Mouse (Mus musculus) adrenal gland, postnatal 10 days (tissue): ENCODE results near the gene Fndc3b. TPM values are rescaled to one million over a fixed set of nuclear protein-coding genes. Genes with fewer than 3 reads are reported as not detected.

Experiments used
- DNase-seq: peaks from one replicate; pipeline ENCODE4 v3.0.0; 2021; ENCODE audit warnings: mixed read lengths
- total RNA-seq, 2 experiments: library from RNA; stranded (reverse); gene quantifications; 2 replicates each; pipeline ENCODE4 v1.2.3; 2021

Fndc3b gene
- total RNA-seq, 2 experiments from 2014 or later, result 80.0 to 81.2 TPM

DNA sequence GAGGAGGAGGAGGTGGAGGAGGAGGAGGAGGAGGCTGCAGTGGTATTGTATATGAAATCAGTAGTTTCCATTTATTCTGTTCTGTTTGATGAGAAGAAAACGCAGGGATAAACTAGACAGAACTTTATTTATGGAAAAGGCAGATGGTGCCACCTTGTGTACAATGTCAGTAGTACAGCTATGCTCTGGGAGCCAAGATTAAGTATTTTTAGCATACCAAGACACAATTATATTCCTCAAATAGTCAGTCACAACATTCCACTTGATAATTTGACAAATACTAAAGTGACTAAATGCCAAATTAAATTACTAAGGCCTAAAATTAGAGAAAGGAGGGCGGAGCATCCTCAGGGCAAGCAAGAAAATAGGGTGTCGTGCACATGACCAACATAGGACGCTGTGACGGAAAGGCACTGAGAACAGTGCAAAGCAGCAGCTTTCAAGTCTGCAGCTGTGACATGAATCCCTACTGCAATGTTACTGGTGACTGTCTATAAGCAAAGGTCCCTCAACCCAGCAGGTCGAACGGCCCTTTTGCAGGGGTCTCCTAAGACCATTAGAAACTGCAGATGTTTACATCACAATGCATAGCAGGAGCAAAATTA lies 244.7 kb downstream of the Fndc3b start:
- DNase-seq, result peak; percentile 52

DNA sequence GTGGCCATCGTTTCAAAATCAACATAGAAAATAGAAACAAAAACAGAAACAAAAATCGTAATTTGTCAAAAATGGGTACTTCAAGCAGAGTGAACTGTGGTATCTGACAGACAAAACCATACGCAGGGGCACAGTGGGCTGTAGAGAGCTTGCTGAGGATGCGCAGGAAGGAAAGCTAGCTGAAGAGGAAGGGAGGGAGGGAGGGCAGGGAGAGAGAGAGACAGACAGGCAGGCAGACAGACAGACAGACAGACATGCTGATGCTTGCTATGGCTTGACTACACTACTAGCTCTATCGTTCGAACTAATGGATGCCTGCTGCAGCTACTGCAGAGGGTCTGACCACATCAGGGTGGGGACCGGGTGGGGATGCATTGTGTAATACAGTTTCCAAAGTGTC lies 247.7 kb downstream of the Fndc3b start:
- DNase-seq, result no peak

DNA sequence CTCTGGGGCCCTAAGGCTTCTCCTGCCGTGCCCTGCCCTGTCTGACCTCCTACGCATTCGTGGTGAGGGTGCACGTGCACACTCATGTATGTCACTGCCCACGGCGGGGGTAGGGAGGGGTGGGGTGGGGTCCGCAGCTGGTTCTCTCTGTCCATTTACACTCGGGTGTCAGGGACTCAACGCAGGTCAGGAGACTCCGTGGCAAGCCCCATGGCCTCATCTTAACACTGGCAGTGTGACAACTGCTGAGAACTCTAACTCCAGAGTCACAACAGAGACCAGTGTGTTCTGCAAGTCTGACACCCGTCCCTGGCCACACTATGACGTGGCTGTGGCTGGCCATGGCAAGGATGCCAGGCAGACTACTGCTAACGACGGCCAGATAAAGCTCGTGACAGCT lies 248.2 kb downstream of the Fndc3b start:
- DNase-seq, result no peak

DNA sequence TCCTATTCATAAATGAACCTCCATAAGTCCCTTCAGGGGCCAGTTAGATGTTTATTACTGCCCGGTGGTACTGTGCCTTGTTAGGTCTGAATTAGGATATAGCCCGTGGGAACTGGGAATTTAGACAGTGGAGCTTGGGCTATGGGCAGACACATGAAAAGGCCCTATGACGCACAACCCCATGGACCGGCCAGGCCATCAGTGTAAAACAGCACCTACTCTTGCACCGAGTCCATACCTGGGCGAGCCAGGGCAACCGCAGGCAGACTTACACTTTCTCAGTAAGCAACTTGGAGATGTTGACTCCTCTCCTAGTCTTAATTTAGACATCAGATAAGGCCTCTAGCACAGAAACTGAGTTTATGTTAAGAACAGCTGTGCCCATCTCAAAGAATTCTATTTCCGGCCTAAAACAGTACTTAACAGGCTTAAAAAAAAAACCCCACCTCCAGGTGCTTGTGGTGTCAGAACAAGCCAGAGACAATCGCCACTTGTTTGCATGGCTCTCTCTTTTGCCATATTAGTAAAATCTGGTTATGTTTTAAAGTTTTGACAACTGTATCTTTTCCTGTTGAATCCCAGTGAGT lies 248.7 kb downstream of the Fndc3b start:
- no peak for DNase-seq

DNA sequence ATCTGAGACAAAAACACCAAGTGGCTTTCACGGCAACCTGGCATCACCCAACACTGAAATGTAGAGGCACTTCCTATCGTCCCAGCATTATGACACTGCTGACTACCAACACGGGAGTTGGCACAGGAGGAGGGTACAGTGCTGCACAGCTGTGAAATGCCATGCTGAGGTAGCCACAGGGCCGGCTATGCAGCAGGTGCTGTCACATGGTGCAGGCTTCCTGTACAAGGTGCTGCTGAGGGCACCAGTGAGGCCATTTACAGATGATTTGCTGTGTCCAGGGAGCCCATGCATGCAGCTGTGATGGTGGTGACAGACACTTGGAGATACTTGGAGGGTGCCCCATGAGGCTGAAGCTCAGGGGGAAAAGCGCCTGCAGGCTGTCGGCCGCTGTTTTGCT lies 249.2 kb downstream of the Fndc3b start:
- DNase-seq, result no peak

DNA sequence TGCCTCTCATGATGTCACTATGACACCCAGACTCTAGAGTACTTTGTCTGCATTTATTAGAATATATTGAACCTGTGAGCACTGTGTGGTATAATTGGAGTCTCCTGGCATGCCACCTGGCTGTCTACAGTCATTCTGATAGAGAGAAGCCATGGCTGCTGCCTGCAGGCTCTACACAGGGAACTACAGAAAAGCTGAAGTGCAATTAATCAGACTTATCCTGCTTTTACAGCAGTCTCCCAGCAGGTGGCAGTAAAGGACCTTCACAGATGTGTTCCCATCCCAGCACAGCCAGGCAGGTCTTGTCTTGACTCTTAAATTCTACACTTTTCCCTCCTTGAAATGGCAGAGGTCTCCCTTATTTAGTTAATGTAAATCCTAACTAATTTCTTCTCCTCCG lies 250.1 kb downstream of the Fndc3b start:
- peak; percentile 82 for DNase-seq

DNA sequence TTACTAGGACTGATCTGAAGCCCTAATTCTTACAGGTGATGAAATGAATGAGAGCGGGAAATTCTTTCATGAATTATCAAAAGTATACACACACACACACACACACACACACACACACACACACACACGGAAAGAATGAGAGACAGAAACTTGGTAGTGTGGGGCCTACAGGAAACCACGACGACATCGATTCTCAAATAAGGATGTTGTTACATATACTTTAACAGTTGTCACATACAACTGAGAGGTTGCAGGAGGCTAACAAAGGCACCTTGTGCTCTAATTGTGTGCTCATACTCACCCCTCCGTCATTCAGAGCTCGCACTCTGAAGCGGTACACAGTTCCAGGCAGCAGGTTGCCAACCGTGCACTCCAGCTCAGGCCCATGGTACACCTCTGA lies 252.7 kb downstream of the Fndc3b start:
- no peak for DNase-seq

DNA sequence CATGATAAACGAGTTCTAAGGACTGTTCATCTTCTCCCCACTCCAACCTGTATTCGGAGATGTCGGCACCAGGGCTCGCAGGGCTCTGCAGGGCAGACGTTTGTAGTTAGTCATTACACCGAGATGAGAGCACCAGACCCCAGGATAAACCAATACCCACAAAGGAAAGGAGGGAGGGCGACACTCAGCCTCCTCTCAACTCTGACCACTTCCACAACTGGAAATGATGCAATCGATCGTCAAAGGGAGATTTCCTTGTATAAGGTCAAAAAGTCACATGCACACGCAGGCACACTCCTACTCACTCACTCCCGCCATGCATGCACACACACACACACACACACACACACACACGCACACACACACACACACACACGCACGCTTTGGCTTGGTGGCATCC lies 254.6 kb downstream of the Fndc3b start:
- no peak for DNase-seq

DNA sequence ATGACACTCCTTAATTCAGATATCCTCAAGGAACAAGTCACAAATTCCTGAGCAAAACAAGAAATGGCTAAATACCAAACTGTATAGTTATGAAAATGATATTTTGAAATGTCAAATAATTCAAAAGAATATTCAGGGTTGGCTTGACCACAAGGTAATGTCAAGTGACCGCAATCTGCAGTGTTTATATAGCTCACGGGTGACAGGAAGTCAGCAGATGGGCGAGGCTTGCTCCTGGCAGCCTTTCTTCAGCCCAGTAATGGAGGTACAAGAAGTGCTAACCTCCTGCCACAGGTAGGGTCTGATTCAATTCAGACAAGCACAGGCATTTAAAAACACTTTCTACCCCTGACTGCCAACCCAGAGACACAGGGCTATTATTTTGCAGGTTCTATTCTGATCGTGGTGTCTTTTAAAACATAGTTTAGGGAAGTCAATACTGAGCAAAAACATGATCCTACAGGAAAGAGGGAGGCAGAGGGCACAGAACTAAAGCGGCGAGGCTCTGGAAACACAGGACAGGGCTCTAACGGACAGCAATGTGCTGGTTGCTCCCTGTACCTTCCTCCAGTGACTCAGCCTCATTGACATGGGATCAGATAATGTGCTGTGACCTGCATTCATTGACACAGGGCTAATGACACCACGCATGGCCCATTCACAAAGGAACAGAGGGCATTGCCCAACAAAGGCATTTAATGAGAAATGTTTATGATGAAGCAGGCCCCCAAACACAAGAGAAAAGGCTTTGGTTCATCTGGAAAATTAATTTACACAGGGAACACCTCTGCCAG lies 256.5 kb downstream of the Fndc3b start:
- DNase-seq, result no peak

DNA sequence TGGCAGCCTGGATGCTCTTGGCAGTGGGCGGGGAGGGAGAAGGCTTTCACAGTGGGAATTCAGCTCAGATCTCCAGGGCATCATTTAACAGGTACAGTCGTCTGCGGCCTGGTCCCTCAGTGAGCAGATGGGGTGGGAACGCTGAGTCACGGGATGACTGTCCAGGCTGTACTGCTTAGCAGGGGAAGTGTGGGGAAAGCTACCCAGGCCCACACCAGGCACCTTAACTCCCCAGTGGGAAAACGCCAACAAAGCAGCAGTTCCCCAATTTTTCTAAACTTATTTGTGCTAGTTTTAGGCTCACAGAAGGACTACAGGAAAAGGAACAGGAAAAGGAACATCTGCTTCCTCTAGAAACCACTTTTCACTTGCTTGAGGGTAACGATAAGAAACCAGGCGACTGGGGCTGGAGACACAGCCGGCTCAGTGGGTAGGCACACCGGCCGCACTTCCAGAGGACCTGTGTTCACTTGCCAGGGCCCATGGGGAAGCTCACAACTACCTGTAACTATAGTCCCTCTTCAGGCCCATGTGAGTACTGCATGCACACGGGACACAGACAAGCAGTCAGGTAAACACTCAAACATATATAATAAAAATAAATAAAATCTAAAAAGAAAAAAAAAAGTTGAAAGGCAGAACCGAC lies 257.5 kb downstream of the Fndc3b start:
- no peak for DNase-seq

DNA sequence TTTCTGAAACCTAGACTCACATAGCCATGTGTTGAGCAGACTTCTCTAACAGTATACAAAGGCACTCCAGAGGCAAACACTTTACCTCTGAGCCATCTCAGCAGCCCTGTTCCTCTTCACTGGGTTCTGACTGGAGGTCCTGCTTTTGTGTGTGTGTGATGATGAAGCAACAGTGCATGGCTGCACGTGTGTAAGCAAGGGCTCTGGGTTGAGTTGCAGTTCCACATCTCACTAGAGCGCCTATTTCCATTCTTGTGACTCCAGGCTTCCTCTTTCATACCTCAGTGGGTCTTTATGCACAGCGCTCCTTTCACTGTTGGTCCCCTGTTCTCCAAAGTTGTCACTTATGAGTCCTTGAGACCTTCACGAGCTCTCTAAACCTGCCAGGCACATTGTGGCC lies 261.7 kb downstream of the Fndc3b start:
- no peak for DNase-seq

DNA sequence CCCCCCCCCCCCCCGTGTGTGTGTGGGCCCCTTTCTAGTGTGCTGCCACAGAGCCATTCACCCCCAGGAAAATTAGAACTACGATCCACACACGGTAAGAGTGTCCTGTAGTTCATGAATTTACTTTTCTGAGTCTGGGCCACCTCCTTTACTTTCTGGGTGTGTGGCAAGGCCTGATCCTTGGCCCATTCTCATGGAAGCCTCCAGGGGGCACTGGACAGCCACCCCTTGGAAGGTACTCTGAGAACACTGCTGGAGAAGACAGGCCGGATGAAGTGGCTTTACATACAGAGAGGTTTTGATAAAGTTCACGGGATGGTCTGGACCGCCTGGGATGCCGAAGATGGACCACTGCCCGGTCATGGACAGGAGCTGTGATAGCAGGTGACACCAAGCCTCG lies 262.7 kb downstream of the Fndc3b start:
- no peak for DNase-seq

DNA sequence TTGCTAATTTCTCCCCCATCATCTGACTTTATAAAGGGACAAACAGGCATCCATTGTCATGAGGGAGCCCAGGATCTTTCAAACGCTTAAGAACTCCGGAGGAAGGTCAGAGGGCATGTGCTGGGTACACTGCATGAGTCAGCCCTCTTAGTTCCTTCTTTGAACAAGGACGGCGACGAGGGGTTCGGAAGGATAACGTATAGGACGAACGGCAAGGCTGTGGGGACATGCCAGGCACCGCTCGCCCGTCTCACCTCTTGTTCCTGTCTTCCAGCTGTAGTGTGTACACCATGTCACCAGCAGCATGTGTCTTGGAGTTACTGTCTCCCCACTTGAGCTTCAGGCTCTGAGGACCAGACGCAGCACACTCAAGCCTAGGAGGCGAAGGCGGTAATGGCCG lies 271.4 kb downstream of the Fndc3b start:
- DNase-seq, result no peak

DNA sequence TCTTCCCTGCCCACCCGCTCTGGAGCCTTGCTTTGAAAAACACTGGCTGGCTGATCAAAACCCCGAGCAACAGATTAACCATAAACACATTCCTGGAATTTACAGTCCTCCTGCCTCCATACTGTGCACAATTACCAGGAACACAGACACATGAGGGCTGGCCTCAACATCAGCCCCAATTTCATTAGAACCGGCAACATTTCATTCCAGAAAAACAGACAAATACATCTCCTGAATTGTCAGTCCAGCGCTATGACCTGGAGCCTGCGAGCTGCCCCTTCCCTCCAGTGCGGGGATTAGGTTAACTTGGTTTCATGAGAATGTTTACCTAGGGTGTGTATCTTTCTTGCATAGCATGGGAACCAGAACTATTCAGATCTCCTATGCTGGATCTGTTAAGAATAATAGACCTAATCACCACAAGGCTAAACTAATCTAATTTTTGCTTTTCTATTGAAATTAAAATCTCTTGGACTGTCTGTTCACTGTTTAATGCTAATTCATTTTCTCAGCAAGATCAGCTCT lies 275.9 kb downstream of the Fndc3b start:
- no peak for DNase-seq

DNA sequence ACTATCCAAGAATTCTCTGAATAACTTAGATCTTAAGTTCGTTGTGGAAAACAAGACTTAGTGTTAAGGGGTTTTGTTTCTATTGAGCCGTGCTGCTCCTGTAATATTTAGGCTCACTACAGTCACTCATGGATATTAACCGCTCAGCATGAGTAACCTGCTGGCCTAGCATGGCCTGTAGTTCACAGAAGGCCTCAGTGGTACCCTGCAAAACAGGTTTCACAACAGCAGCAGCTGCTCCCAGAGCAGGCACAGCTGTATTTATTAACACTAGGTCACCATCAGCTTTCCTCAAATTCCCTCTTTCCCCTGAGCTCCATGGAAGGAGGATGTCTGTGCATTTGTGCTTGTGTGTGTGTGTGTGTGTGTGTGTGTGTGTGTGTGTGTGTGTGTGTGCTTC lies 278.1 kb downstream of the Fndc3b start:
- no peak for DNase-seq

DNA sequence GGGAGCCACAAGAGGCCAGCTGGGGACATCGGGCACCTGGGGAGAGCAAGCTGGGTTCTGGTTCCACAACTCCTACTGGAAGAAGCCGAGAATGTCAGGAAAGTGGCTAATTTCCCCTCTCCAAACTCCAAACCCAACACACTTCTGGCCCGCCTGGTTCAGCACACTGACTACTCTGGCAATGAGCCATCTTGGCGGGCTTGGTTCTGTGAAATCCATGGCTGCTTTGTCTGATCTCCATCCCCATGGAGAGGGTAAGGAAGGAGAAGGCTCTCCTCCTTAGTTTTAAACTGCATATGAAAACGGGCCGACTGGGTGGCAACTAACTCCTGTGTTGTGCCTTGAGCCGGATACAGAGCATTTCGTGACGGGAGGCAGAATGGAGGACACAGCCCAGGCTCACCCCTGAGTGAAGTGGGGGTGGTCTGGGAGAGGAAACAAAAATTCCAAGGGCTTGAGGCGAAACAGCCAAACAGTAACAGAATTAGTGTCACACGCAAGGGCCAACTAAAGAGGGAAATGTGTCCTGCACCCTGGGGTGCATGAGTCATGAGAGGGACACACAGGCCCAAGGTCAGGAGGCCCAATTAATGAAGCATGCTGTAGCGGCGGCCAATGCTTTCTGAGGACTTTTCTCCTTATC lies 280.4 kb downstream of the Fndc3b start:
- DNase-seq, result peak; percentile 70

DNA sequence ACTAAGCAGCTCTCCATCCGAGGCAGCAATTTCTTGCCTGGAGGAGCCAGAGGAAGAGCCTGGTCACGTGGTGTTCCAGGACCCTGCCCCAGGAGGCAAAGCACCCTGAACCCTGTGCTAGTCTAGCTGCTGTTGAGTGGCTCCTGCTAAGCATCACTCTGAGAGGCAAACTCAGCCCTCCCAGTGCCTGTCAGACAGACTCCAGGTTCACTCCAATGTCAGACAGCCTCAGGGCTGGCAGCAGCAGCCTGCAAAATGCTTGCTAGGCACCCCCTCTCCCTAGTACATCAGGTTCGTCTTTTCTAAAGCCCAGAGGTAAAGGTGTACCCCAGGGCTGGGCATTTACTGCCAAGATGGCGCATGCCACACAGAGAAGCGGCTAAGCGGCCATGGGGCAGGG lies 283.7 kb downstream of the Fndc3b start:
- DNase-seq, result no peak

DNA sequence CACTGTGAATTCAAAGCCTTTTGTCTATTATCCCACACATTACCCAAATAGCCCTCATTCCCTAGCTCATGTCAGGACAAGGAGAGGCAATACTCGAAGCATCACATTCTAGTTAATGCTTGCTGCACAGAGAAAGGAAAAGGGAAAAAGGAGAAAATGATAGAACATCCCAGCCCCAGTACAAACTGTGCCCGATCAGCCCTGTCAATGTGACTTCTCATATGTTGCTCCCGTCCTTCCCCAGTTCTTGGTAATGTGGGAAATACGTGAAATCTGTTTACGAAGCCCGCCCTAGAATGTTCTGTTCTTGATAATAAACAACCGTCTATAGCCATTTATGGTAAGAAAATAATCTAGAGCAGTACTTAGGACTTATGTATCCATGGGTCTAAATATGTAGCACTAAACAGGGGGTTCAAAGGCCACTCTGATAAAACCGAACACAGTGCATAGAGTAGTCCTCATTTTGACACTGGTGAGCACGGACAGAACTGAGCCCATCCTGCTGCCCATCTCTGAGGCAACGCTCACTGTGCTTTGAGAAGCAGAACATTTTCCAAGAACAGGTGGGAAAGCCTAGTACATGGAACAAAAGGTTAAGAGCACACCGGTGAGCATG lies 286.9 kb downstream of the Fndc3b start:
- no peak for DNase-seq

DNA sequence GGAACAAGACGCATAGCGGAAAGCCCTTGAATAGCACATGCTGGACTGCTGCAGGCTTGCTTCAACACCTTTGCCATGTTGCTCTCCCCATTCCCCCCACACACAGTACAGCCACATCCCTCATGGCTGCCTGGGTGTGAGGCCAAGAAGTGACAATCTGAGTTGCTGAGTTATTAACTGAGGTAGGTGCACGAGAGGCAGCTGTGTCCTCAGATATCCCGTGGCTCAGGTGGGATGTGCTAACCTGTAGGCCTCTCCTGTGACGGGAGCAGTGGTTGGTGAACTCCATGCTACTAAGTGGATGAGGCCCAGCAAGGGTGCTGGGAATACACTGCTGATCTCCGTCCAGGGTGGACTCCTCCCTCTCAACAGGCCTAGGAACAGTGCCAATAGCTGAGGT lies 288.6 kb downstream of the Fndc3b start:
- DNase-seq, result no peak

DNA sequence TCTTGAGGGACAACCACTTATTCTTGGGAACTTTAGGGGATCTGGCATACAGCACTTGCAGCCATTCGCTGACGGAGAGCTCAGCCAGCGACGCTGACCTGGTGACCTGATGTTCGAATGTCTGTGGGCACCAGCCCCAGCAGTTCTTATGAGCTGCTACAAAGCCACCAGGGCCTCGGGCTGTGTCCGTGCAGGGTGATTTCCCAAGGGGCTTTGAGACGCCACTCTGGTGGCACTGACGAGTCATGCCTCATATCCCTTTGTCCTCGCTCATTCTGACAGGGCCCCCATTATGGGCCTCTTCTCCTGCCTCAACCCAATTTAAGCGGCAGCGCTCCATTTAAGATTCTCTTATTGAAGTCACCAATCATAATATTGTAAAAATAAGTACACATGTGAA lies 289.1 kb downstream of the Fndc3b start:
- DNase-seq, result no peak

DNA sequence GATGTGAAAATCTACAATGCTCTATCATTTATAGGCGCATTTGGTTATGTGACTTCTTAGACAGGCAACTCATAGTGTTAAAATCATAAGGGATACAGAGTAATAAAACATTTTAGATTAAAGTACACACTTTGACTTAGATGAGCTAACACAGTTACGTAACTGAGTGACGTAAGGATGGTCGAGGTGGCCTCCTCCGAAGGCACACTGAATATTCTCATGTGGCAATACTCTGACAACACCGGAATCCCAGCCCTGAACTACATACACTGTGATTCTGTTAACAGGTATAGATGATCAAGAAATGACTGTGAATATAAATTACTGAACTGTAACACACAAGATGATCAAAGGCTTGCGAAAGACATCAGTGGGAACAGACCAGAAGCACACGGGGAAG lies 292.5 kb downstream of the Fndc3b start:
- no peak for DNase-seq

DNA sequence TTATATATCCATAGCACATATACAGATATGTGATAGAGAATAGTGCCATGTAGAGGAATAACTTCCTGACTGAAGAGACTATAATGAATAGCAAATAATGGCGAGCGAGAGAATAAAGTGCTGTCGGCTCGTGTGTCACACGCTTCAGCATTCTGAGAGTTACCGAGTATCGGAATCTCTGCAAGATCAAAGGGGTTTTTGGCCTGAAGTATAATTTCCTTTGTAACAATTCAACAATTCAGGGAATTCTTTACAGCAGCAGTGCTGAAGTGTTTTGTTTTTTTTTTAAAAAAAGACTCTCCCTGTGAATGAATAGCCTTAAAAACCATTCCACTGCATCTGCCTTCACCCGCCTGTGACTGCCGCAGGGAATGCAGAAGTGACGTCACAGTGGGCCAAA lies 294.3 kb downstream of the Fndc3b start:
- no peak for DNase-seq
